Mouse (Mus musculus) limb, embryonic 11.5 days (tissue): ENCODE measurements at regions not wholly inside any gene's neighbourhood (a gene's known extent, or its start where the extent isn't known, plus 50 kb on each side); places are given as distances from the start of the nearest gene placed in this dataset.

Experiments
- ATAC-seq: fragments of 200-750 bp; cut with Nextera tagmentation; 2 replicates; pipeline ENCODE4 v1.8.0; 2017; ENCODE audit warnings: low read depth; ENCODE audit not compliant: insufficient number of reproducible peaks, low FRiP score, low TSS enrichment
- DNase-seq: peaks from one replicate; pipeline ENCODE4 v3.0.0-alpha.2; 2015; ENCODE audit warnings: low spot score
- H3K27ac ChIP-seq: fragments of 300-500 bp; sonication (generic); replicated peaks from 2 replicates; pipeline ENCODE4 v1.5.1; 2014; ENCODE audit warnings: low read depth, mild to moderate bottlenecking, low read length
- H3K27me3 ChIP-seq: fragments of 300-500 bp; sonication (generic); 2 replicates; pipeline ENCODE4 v1.6.1; 2014; ENCODE audit warnings: mild to moderate bottlenecking, low read length, mixed read lengths; ENCODE audit not compliant: control insufficient read depth, insufficient read depth
- H3K36me3 ChIP-seq: fragments of 300-500 bp; sonication (generic); 2 replicates; pipeline ENCODE4 v1.6.1; 2014; ENCODE audit warnings: mild to moderate bottlenecking, low read length, moderate library complexity, mixed read lengths; ENCODE audit not compliant: control insufficient read depth, insufficient read depth
- H3K4me1 ChIP-seq: fragments of 300-500 bp; sonication (generic); 2 replicates; pipeline ENCODE4 v1.6.1; 2014; ENCODE audit warnings: low read length, mixed read lengths; ENCODE audit not compliant: control insufficient read depth, insufficient read depth
- H3K4me2 ChIP-seq: fragments of 300-500 bp; sonication (generic); 2 replicates; pipeline ENCODE4 v1.6.1; 2014; ENCODE audit warnings: low read depth, mild to moderate bottlenecking, moderate library complexity; ENCODE audit not compliant: severe bottlenecking
- H3K4me3 ChIP-seq: fragments of 300-500 bp; sonication (generic); 2 replicates; pipeline ENCODE4 v1.5.1; 2014; ENCODE audit warnings: low read depth, low read length
- H3K9ac ChIP-seq: fragments of 300-500 bp; sonication (generic); 2 replicates; pipeline ENCODE4 v1.6.1; 2014; ENCODE audit warnings: mild to moderate bottlenecking, low read length
- H3K9me3 ChIP-seq: fragments of 300-500 bp; sonication (generic); 2 replicates; pipeline ENCODE4 v1.6.1; 2016; ENCODE audit warnings: low read length; ENCODE audit not compliant: control insufficient read depth
- whole genome bisulfite sequencing: fragments of 180-500 bp; shearing (Covaris S2); extraction: QIAGEN DNeasy Blood & Tissue Kit; methylation state at CpG from one replicate; pipeline ENCODE4 v1.1.7; 2014; 5-methylcytosine and 5-hydroxymethylcytosine counted together

DNA sequence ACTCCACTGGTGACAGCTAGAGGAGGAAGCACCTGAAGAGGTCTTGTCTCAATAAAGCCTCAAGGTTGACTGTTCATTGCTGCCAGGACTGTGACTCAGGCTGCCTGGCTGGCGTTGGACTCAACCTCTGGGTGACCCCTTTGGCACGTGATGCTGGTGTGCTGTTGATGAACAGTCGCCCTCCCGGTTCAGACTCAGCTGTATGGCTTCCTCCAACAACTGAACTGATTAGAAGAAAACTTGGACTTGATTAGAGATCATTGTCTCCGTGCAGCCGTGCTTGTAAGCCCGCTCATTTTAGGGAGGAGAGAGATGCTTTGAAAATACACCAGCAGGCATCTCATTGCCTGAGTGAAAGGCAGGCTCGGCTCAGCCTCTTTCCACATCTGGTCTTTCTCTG is 103.2 kb upstream of the Nxpe4 start:
- peak; percentile 48 for DNase-seq
- no peak for ATAC-seq

DNA sequence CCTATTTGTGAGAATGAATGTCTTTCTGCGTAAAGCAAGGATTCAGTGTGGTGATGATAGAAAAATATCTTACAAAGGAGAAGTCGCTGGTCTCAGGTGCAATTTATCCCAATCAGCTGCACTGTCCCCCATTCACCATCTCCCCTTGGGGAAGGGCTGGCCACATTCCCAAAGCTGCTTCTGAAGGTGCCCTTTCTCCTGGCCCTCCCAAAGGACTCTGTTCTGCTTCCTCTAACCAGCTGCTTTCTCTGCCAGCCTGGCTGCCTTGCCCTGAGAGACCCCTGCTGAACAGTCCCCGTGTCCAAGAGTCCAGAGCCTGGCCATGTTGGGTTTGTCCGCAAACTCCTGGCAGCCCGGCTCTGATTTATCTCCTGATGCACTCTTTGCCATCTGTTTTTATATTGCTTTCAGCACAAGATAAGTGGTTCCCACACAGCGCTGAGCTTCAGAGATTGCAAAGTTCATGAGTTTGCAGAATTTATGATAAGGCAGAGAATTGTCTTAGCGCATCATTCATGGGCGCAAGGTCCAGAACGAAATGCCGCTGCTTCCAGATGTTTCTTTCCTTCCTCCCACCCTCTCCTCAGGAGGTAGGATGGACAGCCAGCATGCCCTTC is 102.2 kb upstream of the Nxpe4 start:
- H3K27ac ChIP-seq, result no peak overlapping the region
- ATAC-seq (no peak), DNase-seq (no peak)
- H3K27me3 ChIP-seq, result no peaks in the 10 kb centered on the region
- H3K4me3 ChIP-seq, result no peak overlapping the region
- no peak overlapping the region for H3K4me2 ChIP-seq
- no peaks in the 10 kb centered on the region for H3K9me3 ChIP-seq
- 0 out of 2 replicates have a peak, but pooled peaks cover 2% of the 10 kb centered on the region for H3K4me1 ChIP-seq
- WGBS, result 86% methylated on average over 10 of the region's 10 CpGs
- H3K36me3 ChIP-seq, result no peaks in the 10 kb centered on the region
- no peak overlapping the region for H3K9ac ChIP-seq

More for the DNA sequence above, 103.2 kb upstream of the Nxpe4 start:
- Histone ChIP-seq H3K36me3 (no peaks in the 10 kb centered on the region), H3K4me2 (no peak overlapping the region), H3K4me3 (no peak overlapping the region), H3K27ac (no peak overlapping the region), H3K27me3 (no peaks in the 10 kb centered on the region), H3K4me1 (0 out of 2 replicates have a peak, but pooled peaks cover 2% of the 10 kb centered on the region), H3K9me3 (no peaks in the 10 kb centered on the region), H3K9ac (no peak overlapping the region)
- WGBS, result 51% methylated on average over 8 of the region's 8 CpGs

DNA sequence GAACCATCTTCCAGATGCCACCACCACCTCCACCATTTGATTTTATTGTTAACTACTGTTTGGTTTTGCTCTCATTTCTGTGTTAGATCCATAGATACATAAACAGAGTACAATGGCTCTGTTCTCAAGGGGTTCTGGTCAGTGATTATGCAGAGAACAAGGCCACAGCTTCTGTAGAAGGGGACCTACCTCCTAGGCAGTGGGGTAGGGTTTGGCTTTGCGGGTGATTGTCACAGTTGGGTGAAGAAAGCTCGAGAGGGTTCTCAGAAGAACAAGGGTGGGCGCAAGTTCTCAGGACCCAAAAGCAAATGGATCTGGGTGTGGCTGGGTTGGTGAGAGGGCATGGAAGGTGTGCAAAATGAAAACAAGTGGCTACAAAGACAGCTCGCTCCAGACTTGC is 100.8 kb upstream of the Nxpe4 start:
- 88% methylated on average over 4 of the region's 4 CpGs for WGBS
- H3K4me1 ChIP-seq, result 0 out of 2 replicates have a peak, but pooled peaks cover 2% of the 10 kb centered on the region
- no peak overlapping the region for H3K27ac ChIP-seq
- H3K36me3 ChIP-seq, result no peaks in the 10 kb centered on the region
- no peaks in the 10 kb centered on the region for H3K27me3 ChIP-seq
- no peak overlapping the region for H3K4me3 ChIP-seq
- no peak overlapping the region for H3K9ac ChIP-seq
- ATAC-seq, result no peak
- no peaks in the 10 kb centered on the region for H3K9me3 ChIP-seq
- H3K4me2 ChIP-seq, result no peak overlapping the region
- DNase-seq, result no peak

DNA sequence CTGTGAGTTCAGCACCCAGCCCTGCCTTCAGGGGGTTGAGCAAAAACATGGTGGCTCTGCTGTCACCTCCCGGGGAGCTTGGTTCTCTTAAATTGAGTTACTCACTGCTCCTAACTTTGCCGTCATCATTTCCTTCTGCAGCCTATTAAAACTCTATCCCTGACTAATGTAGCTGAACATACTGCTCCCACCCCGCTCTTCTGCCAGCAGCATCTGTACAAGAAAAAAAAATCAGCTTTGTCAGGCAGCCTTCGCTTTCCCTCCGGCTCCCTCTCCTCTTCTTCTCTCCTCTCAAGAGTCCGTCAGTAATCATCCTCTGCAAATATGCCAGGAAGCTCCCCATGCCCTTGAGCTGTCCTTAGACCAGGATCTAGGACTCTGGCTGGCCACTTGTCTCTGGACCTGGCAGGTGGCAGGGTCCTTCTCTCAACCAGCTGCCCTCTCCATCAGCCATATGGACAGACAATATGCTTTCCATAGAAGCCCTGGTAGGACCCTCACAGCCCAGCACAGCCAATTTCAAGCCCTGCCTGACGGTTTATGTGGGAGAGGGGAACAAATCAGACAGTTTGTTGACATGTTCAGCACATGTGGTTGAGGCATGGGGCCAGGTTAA is 95.0 kb upstream of the Nxpe4 start:
- no peak for DNase-seq

DNA sequence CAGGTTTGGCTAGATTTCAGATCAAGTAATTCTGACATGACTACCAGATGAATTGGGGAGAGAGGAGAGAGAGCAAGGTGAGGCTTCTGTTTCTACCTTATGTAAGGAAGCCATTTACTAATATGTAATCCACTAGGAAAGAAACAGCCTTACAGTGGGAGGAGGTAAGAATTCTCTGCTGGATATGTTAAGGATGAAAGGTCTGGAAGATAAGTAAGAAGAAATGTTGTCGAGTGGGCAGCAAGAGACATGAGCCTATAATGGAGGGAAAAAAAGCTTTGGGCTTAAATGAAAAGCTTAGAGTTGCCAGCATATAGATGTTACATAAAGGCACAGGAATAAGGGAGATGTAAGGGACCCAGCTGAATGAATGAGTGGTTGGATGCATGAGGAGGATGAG is 89.2 kb upstream of the Nxpe4 start:
- H3K4me3 ChIP-seq, result no peak overlapping the region
- ATAC-seq (no peak), DNase-seq (no peak)
- no peaks in the 10 kb centered on the region for H3K27me3 ChIP-seq
- no peak overlapping the region for H3K4me2 ChIP-seq
- no peak overlapping the region for H3K27ac ChIP-seq
- no peaks in the 10 kb centered on the region for H3K36me3 ChIP-seq
- 84% methylated on average over 1 of the region's 1 CpGs for whole genome bisulfite sequencing
- H3K4me1 ChIP-seq, result no peaks in the 10 kb centered on the region
- H3K9me3 ChIP-seq, result no peaks in the 10 kb centered on the region
- H3K9ac ChIP-seq, result no peak overlapping the region

More for the DNA sequence above, 95.0 kb upstream of the Nxpe4 start:
- 80% methylated on average over 7 of the region's 7 CpGs for WGBS
- Histone ChIP-seq H3K9me3 (no peaks in the 10 kb centered on the region), H3K4me2 (no peak overlapping the region), H3K4me3 (no peak overlapping the region), H3K9ac (no peak overlapping the region), H3K36me3 (no peaks in the 10 kb centered on the region), H3K4me1 (no peaks in the 10 kb centered on the region), H3K27ac (no peak overlapping the region), H3K27me3 (no peaks in the 10 kb centered on the region)
- ATAC-seq, result no peak

DNA sequence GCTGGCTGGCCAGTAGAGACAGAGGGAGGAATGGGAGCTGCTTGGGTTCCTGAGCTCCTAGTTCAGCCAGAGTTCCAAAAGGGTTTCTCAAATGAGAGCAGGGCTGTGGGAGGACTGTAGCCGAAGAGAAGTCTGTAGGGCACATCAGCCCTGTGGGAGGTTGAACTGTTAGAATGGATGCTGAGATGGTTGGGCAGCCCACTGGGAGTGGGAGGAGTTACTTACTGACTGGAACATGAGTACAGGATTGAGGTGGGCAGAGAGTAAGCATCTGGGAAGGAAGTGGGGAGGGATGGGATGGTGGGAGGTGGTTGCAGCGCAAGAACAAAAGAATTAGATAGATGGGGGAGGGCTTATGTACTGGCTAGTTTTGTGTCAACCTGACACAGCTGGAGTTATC is 88.7 kb upstream of the Nxpe4 start:
- Histone ChIP-seq H3K27ac (no peak overlapping the region), H3K9ac (no peak overlapping the region), H3K4me1 (no peaks in the 10 kb centered on the region), H3K4me3 (no peak overlapping the region), H3K9me3 (no peaks in the 10 kb centered on the region), H3K27me3 (no peaks in the 10 kb centered on the region), H3K36me3 (no peaks in the 10 kb centered on the region), H3K4me2 (no peak overlapping the region)
- no peak for ATAC-seq
- 73% methylated on average over 2 of the region's 2 CpGs for WGBS
- DNase-seq, result no peak

DNA sequence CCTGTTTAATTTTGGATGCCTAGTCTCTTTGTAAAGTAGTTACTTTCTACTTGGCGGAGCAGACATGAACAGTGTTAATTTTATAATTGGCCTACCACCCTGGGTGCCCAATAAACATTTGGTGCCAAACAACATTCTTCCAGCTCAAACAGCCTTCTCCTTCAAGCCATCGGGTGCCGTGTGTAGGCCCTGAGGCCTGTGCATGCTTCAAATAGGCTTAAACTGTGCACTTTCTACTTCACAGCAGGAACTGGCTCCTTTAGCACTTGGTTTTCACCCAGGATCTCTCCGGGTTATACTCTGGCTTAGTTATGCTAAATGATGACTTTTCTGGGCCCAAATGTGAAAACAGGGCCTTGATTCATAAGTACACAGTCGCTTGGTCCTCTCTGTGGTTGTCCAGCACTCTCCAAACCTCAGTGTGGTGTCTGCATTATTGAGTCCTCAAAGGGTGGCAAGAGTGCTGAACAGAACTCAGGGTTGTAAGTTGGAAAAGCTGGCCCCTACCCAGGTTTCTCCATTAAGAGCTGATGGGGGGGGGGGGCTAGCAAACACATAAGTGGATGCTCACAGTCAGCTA is 86.1 kb upstream of the Nxpe4 start:
- H3K4me1 ChIP-seq, result peaks cover 3% of the 10 kb centered on the region; the same call in 1 of the 2 replicates
- no peak overlapping the region for H3K4me2 ChIP-seq
- no peaks in the 10 kb centered on the region for H3K9me3 ChIP-seq
- H3K9ac ChIP-seq, result no peak overlapping the region
- no peak overlapping the region for H3K27ac ChIP-seq
- H3K4me3 ChIP-seq, result no peak overlapping the region
- H3K36me3 ChIP-seq, result no peaks in the 10 kb centered on the region
- no peak for DNase-seq
- WGBS, result 66% methylated on average over 5 of the region's 5 CpGs
- ATAC-seq, result no peak
- no peaks in the 10 kb centered on the region for H3K27me3 ChIP-seq

DNA sequence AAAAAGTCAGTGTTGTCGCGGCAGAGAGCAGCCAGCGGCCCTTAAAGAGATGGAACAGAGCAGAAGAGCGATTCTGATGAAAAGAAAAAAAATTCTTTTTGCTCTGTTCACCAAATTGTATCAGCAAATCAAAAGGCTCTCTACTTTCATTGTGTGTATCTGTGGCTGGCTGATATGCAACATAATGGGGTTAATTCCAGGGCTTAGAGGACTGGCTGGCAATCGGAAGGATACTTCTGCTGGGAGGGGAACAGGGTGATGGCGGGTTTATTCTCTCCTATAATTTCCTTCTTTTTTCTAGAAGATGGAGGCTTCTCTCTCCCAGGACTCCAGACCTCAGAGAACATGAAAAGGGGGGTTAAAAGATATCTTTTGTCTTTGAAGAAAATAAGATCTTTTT is 79.4 kb upstream of the Nxpe4 start:
- Histone ChIP-seq H3K9ac (no peak overlapping the region), H3K27ac (no peak overlapping the region), H3K36me3 (no peaks in the 10 kb centered on the region), H3K9me3 (no peaks in the 10 kb centered on the region), H3K4me1 (peaks cover 3% of the 10 kb centered on the region; the same call in 1 of the 2 replicates), H3K4me3 (no peak overlapping the region), H3K4me2 (no peak overlapping the region), H3K27me3 (no peaks in the 10 kb centered on the region)
- no peak for ATAC-seq
- 71% methylated on average over 6 of the region's 6 CpGs for WGBS
- DNase-seq, result no peak
